Mouse (Mus musculus) lung, postnatal 0 days (tissue): ENCODE results near the gene Nobox. TPM values are rescaled to one million over a fixed set of nuclear protein-coding genes. Genes with fewer than 3 reads are reported as not detected.
A peak's percentile ranks its signal among the peaks of the same experiment; 100 is the strongest.

Source experiments
- ATAC-seq: fragments of 200-750 bp; cut with Nextera tagmentation; 2 replicates; pipeline ENCODE4 v1.8.0; 2017; ENCODE audit warnings: moderate library complexity
- DNase-seq: peaks from one replicate; pipeline ENCODE4 v3.0.0-alpha.2; 2016; ENCODE audit warnings: low spot score
- H3K27ac ChIP-seq: fragments of 300-500 bp; sonication (generic); 2 replicates; pipeline ENCODE4 v1.5.1; 2014; ENCODE audit warnings: antibody characterized with exemption, mild to moderate bottlenecking, low read length, mixed read lengths
- H3K27me3 ChIP-seq: fragments of 300-500 bp; sonication (generic); replicated peaks from 2 replicates; pipeline ENCODE4 v1.6.1; 2014; ENCODE audit warnings: low read length, mixed read lengths; ENCODE audit not compliant: insufficient read depth
- H3K36me3 ChIP-seq: fragments of 300-500 bp; sonication (generic); 2 replicates; pipeline ENCODE4 v1.6.1; 2014; ENCODE audit warnings: low read length, mixed read lengths; ENCODE audit not compliant: insufficient read depth
- H3K4me1 ChIP-seq: fragments of 300-500 bp; sonication (generic); 2 replicates; pipeline ENCODE4 v1.6.1; 2014; ENCODE audit warnings: antibody characterized with exemption, low read depth, low read length, mixed read lengths; ENCODE audit not compliant: insufficient read depth
- H3K4me2 ChIP-seq: fragments of 300-500 bp; sonication (generic); replicated peaks from 2 replicates; pipeline ENCODE4 v1.6.1; 2014; ENCODE audit warnings: low read depth, mild to moderate bottlenecking, low read length, moderate library complexity, mixed read lengths
- H3K4me3 ChIP-seq: fragments of 300-500 bp; sonication (generic); 2 replicates; pipeline ENCODE4 v1.5.1; 2014; ENCODE audit warnings: low read depth, low read length
- H3K9ac ChIP-seq: fragments of 300-500 bp; sonication (generic); replicated peaks from 2 replicates; pipeline ENCODE4 v1.6.1; 2014; ENCODE audit warnings: low read depth, mild to moderate bottlenecking
- H3K9me3 ChIP-seq: fragments of 300-500 bp; sonication (generic); 2 replicates; pipeline ENCODE4 v1.6.1; 2016; ENCODE audit warnings: low read length, mixed read lengths
- CTCF ChIP-seq: IDR thresholded peaks from 2 replicates; pipeline ENCODE4 v1.5.1; 2016; ENCODE audit warnings: antibody characterized with exemption, mild to moderate bottlenecking
- EP300 ChIP-seq: IDR thresholded peaks from 2 replicates; pipeline ENCODE4 v1.6.1; 2016; ENCODE audit warnings: antibody characterized with exemption, mild to moderate bottlenecking, control low read depth
- WGBS: fragments of 180-500 bp; shearing (Covaris S2); extraction: QIAGEN DNeasy Blood & Tissue Kit; methylation state at CpG from one replicate; pipeline ENCODE4 v1.1.7; 2014; 5-methylcytosine and 5-hydroxymethylcytosine counted together
- polyA plus RNA-seq: library from polyadenylated mRNA; unstranded; fragments of >200 nt; fragmentation: Nextera tagmentation; extraction: Ambion mirVana; gene quantifications from 2 replicates; pipeline ENCODE4 v1.2.1, GENCODE M21; 2015

The Nobox gene
- not detected in 2 replicates for polyA plus RNA-seq

DNA sequence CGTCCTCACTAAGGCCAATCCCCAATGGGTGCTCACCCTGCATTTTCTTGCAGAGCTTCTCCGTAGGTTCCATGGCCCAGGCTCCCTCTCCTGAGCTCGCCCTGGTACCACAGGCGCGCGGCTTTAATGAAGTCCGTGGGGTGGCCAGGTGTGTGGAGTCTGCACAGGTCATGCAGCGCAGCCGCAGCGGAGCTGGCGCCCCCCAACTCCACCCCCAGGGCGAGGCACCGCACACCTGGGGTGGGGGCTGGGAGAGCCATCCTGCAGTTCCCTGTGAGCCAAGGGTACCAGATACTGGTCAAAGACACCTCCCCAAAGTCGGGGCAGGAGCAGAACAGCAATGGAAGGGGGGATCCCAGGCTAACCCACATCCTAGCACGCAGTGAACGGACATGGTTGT lies at the start of gene Nobox:
Nobox (minus strand) TSS at position 101 of the 400 bp plus-strand sequence.
- Histone ChIP-seq H3K27ac (no peak within 1 kb of the TSS), H3K9ac (no peak within 1 kb of the TSS), H3K4me3 (no peak within 1 kb of the TSS), H3K4me1 (no peaks in the 10 kb centered on the region), H3K4me2 (no peak within 1 kb of the TSS), H3K9me3 (no peaks in the 10 kb centered on the region), H3K36me3 (no peaks in the 10 kb centered on the region), H3K27me3 (no peaks in the 10 kb centered on the region)
- no peak for ATAC-seq
- no peak for TF ChIP-seq EP300
- TF ChIP-seq CTCF, result no peak
- WGBS, result 68% methylated on average over 16 of the region's 16 CpGs
- DNase-seq, result no peak

DNA sequence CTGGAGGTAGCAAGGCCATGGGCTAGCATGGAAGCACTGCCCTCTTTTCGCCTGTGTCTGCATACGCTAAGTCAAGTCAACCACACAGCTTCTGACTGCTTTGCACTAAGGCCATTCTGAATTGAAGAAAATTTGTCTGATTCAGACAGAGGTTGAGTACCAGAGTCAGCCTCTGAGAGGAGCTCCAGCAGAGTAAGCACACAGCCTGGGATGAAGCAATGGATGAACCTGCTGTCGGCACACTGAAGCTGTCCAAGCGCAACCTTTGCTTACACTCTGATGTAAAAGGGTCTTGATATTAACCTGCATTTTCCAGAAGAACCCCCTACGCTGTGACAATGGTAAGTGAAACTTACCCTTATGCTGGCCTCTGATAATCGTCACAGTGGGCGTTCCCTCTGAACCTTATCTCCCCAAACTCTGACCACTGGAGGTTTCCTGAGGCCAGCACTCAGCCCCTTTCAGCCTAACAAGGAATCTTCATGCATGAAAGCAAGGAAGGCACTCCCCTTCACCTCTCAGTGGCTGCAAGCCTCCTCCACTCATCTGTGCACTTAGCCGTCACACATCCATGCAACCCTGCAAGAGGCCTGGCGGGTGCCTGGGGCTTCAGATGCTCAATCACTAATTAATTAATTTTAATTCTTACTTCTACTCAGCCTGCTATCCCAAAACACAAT lies 45.3 kb upstream of the Nobox start:
- Histone ChIP-seq H3K4me2 (no peak overlapping the region), H3K27me3 (no peaks in the 10 kb centered on the region), H3K4me1 (no peaks in the 10 kb centered on the region), H3K4me3 (no peak overlapping the region), H3K9ac (no peak overlapping the region), H3K9me3 (no peaks in the 10 kb centered on the region), H3K27ac (no peak overlapping the region), H3K36me3 (no peaks in the 10 kb centered on the region)
- ATAC-seq (no peak), DNase-seq (no peak)
- TF ChIP-seq CTCF, result no peak
- no peak for TF ChIP-seq EP300
- 64% methylated on average over 9 of the region's 9 CpGs for WGBS

DNA sequence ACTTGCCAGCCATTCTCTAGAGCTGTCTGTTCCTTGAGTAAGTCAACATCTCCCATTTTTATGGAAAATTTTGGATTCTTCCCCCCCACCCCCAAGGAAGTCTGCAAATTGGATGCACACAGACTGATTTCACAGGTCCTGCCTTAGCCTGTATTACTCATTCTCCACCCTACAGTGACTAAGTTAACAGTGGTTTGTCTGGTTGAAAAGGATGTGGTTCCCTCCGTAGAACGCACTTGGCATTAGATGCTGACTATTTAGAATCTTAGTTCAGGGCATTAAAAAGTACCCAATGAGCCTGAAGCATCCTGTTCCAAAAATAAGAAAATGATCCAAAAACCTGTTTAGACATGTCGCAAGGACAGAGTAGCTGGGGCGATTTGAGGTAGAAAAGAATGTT lies 44.1 kb upstream of the Nobox start:
- no peak for ATAC-seq
- Histone ChIP-seq H3K27ac (no peak overlapping the region), H3K9me3 (no peaks in the 10 kb centered on the region), H3K4me2 (no peak overlapping the region), H3K4me1 (no peaks in the 10 kb centered on the region), H3K27me3 (no peaks in the 10 kb centered on the region), H3K4me3 (no peak overlapping the region), H3K9ac (no peak overlapping the region), H3K36me3 (no peaks in the 10 kb centered on the region)
- no peak for DNase-seq
- TF ChIP-seq EP300 (no peak), CTCF (no peak)
- 94% methylated on average over 4 of the region's 4 CpGs for WGBS

DNA sequence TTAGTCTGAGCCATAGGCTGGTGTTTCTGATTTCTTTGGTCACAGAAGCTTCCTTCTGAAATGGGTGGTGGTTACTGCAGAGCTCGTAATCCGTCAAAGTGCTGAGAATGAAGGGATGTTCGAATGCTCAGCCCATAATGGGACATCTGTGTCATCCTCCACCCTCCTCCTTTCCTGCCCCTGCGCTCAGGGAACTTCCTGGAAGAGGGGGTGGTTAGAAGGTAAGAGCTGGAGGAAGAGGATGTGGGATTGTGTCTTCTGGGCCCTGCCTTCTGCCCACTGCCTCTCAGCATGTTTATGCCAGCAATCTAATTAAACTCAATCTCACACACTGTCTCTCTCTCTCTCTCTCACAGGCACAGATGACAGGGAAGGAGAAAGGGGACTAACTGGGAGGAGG lies 39.7 kb upstream of the Nobox start:
- Histone ChIP-seq H3K4me3 (no peak overlapping the region), H3K36me3 (no peaks in the 10 kb centered on the region), H3K4me2 (no peak overlapping the region), H3K9ac (no peak overlapping the region), H3K27me3 (no peaks in the 10 kb centered on the region), H3K27ac (no peak overlapping the region), H3K4me1 (no peaks in the 10 kb centered on the region), H3K9me3 (no peaks in the 10 kb centered on the region)
- 60% methylated on average over 4 of the region's 4 CpGs for WGBS
- DNase-seq (no peak), ATAC-seq (no peak)
- TF ChIP-seq CTCF, result no peak
- TF ChIP-seq EP300, result no peak

DNA sequence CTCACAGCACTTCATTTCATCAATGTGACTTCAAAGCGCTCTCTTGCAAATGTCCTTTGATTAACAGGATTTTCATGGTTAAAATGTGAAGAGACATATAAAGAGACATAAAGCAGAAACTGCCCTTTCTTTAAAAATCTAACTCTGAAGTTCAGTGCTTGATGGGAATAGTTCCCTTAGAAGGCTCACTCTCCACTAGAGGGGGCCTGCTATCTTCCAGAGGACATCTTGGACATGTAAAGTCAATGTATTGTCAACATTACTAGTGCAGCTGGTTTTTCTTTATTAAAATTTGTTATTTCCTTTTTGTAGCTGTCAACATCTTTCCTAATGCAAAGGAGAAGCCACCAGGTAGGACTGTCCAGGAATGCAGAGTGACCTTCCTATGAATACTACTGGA lies 38.3 kb upstream of the Nobox start:
- Histone ChIP-seq H3K9me3 (no peaks in the 10 kb centered on the region), H3K36me3 (no peaks in the 10 kb centered on the region), H3K4me2 (no peak overlapping the region), H3K9ac (no peak overlapping the region), H3K4me1 (no peaks in the 10 kb centered on the region; the same call in 1 of the 2 replicates), H3K27me3 (no peaks in the 10 kb centered on the region), H3K4me3 (no peak overlapping the region), H3K27ac (no peak overlapping the region)
- no peak for ATAC-seq
- TF ChIP-seq EP300 (no peak), CTCF (peak; percentile 44)
- DNase-seq, result no peak
- 100% methylated on average over 1 of the region's 1 CpGs for WGBS

DNA sequence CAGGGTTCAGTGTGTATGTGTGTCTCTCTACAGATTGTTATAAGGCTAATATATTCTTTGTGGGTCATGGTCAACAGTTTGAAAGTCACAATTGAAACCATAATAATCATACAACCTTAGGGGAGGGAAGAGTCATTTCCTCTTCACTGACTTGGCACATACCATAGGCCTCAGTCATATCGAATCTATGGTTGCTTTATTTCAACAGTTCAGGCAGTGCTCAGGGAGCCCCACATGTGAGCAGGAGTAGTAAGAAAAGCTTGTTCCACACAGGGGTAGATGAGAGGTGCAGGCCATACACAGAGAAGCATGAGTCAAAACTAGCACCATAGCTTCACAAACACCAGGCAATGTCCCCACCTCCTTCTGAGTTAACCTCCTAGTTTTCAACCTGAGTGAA lies 33.7 kb upstream of the Nobox start:
- no peak overlapping the region for H3K27ac ChIP-seq
- WGBS, result 32% methylated on average over 1 of the region's 1 CpGs
- H3K9me3 ChIP-seq, result no peaks in the 10 kb centered on the region
- ATAC-seq, result no peak
- no peaks in the 10 kb centered on the region for H3K36me3 ChIP-seq
- DNase-seq, result no peak
- no peak overlapping the region for H3K4me2 ChIP-seq
- no peaks in the 10 kb centered on the region for H3K27me3 ChIP-seq
- H3K4me3 ChIP-seq, result no peak overlapping the region
- H3K4me1 ChIP-seq, result no peaks in the 10 kb centered on the region; the same call in 1 of the 2 replicates
- no peak overlapping the region for H3K9ac ChIP-seq
- TF ChIP-seq CTCF (no peak), EP300 (no peak)
